Mouse (Mus musculus) heart, adult 8-10 months (tissue): Measurements from ENCODE around the gene Usp38. TPM values are rescaled to one million over a fixed set of nuclear protein-coding genes. Genes with fewer than 3 reads are reported as not detected.
"Not testable (repeated sequence)": the region's sequence is repeated elsewhere in the genome, so short reads cannot be mapped to it uniquely, and the experiment has no call there.

Experiments used
- DNase-seq: peaks from one replicate; pipeline ENCODE4 v3.0.0; 2022; ENCODE audit warnings: low spot score
- total RNA-seq, 4 experiments: library from RNA; stranded (reverse); gene quantifications; 2 replicates each; pipeline ENCODE4 v1.2.4; 2022

Gene Usp38
- 10 to 100 TPM; 16.6 to 18.5 (median 18.0) TPM for total RNA-seq

DNA sequence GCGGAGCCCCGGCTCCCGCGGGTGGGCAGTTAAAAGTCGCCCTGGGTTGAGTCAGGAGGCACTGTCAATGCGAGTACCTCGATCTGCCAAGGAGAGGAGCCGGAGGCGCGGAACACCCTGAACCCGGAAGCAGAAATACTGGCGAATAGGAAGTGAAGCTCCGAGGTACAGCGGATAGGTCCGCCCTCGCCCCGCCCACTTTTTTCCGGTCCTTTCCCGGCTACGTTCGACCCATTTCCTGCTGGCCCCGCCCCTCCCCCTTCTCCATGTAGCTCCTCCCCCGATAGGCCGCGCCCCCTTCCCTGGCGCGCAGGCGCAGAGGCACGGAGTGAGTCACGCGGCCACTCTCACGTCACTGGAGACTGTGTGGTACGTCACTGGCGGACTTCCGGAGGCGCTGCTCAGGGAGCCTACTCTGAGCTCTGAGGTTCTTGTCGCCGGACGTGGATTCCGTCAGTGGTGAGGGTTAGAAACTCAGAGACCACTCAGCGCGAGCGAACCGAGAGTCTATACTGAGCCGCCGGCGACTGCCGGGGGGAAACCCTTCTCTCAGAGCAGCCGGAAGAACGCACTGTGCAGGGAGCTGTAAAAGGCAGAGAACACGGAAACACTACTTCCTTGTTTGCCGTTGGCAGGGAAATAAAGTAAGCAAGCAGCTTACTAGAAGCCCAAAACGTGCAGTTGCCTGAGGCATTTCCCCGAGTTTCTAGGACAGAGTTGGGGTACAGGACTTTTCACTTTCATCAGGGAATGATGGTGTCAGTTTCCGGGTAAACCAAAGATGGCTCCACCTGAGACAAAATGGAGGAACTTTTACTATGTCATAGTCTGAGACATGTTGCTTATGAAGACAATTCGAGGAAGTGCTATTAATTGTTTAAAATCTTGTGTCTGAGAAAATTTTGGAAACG is at the start of gene Usp38:
Gene Usp38 (minus strand): TSS at position 140 of the 911 bp plus-strand sequence.
- peak; percentile 98 for DNase-seq

DNA sequence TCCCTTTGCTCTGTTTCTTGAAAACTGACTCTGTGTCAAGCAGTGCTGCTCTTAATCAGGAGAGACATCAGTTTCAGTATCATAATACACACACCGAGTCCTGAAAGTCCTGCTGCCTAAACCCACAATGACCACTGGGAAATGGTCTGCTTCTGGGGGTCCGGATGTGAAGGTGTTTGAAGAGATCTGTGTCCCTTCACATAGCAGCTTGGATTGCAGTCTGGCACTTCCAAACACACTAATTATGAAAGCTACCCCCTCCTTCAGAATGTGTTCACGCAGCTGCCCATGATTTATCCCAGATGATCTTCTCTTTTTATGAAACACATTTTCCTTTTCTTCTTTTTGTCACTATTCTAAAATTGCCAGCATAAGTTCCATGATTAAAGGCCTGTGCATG is 47.8 kb upstream of the Usp38 start:
- no peak for DNase-seq

DNA sequence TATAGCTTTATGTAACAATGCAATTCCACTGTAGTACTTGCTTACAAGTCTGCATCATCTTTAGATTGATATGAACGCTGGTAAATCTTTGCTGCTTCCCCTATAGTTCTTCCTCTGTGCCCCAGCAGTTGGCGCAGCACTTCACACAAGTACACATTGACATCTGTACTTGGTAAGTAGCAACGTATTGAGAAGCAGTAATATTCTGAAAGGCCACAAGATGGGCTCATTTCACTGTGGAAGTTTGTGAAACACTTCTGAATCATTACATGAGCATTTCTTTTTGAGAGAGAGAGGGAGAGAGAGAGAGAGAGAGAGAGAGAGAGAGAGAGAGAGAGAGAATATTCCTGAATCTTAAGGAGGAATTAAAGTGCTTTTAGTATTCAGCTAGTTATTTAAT is 47.2 kb upstream of the Usp38 start:
- no peak for DNase-seq

DNA sequence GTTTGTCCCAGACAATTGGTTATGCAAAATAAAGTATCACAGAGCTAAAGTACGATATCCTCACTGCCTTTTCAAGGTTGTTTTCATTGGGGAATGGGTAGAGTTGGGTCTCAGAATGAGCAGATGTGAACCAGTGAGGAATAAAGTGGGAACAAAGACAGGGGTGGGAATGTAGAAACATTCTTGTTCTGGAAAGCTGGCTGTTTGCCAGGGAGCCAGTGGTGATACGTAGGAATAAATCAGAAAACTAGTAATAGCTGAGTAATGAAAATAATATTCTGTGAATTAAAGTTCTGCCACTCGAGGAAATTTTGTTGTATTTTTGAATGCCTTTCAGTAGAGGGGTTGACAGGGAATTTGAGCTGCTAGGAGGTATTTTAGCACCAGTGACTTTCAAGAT is 29.5 kb upstream of the Usp38 start:
- DNase-seq, result no peak

DNA sequence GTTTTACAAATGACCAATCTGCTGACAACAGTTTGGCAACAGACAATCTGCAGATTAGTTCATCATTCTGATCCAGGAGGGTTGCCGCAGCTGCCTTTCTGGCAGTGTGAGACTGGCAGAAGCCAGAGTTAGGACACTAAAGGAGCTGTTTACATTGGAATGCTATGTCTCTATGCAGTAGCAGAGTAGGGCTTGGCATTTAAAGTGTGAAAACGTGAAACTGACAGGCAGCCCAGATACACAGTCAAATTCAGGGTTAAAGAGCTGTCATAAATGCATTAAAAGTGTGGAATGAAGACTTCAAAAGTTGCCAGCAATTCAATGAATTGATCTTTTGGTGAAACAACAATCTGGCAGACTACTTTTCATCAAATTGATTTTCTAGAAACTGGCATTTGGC is 13.3 kb upstream of the Usp38 start:
- DNase-seq, result no peak

DNA sequence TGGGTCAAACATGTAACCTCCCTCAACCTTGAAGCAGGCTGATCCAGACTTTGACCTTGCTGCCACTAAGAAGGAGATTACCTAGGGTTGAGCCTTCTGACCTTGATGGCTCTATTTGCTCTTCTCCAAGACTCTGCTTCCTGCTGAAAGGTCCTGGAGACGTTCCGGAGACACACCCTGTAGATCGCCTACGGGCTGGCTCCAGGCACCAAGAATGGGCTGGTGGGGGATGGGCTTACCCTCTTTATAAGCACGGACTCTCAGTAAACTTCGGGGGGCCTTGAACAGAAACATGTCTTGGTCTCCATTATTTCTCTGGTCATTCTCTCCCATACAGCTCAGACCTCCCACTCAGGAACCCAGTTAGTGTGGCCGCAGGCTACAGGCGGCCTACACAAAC is 2.8 kb upstream of the Usp38 start:
- DNase-seq, result not testable (repeated sequence)

DNA sequence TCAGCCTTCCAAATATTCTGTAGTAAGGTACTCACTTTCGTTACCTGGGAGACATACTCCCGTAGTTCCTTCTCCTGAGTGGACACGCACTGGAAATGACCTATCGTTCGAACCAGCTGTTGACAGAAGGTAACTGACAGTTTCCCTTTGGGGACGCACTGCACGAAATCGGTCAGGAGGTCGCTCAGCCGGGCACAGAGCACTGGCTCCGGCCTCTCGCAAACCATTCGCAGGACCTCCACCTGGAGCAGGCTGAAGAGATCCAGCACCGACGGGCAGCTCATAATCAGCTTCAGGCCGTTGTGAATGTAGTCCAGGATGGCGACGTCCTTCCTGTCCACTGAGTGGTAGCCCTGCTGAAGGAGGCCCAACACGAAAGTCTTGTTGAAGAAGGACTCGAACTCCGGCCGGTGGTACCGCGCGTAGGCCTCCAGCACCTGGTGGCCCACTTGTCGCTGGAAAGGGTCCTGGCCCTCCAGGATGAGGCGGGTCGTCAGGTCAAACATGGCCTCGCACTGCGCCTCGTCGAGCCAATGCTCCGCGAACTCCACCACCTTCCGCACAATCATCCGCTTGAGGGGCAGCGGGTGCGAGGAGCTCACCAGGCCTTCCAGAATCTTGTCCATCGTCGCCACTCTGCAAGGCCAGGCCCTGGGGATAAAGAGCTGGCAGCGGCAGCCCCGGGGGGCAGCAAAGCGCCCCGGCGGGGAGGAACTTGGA is 757 bp downstream of the Usp38 start:
- no peak for DNase-seq

DNA sequence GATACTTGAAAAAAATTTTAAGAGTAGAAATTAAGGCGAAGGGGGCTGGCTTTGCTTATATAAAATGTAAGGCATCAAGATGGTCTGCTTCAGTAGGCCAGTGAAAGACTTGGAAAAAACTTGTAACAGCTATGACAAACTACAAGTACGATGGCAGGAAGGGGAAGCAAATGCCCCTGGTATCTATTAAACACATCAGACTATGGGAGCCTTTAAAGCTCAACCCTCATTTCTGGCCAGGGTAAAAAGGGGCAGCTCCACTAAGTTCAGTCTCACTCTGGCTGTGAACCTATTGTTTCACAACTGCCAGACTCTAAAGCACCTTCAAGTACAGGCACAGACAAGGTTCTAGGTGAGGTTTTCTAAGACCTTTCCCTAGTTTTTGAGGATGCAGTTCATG is 2.0 kb downstream of the Usp38 start:
- DNase-seq, result no peak

DNA sequence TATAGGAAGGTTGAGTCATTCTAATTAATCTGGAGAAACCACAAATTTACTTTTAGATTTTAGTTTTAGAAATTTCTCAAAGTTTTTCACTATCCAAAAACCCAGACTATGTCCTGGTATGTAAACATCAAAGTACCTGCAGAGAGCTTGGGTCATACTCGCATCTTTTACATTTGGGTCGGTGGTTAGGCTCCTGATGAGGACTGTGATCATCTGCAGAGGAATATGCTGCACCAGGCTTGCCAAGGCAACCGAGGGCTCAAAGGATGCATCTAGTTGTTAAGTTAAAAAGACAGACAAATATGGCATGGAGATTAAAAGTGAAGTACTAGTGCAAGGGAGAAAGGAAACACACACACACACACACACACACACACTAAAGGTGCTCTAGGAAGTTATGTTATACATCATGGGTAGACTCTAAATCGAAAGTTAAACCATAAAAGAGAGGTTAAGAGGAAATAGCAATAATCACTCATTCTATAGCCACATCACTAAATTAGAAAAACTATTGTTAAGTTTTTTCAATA is 2.6 kb downstream of the Usp38 start:
- no peak for DNase-seq

DNA sequence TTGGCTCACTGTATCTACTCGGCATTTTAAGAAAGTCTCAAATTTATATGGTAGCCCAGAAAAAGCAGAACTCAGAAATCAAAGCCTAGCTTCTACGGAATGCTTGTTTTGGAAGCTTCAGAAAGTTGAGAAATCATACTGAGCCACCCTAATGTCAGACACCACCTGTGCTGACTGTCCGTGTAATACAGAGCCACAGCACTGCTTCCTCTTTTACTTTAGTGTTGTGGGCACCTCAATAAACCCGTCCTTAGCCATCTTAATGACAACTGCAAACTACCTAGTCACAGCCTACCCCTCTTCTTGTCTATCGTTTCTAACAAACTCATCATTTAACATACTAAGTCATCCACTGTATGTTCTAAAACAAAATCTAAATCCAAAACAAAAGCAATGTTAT is 4.3 kb downstream of the Usp38 start:
- no peak for DNase-seq

DNA sequence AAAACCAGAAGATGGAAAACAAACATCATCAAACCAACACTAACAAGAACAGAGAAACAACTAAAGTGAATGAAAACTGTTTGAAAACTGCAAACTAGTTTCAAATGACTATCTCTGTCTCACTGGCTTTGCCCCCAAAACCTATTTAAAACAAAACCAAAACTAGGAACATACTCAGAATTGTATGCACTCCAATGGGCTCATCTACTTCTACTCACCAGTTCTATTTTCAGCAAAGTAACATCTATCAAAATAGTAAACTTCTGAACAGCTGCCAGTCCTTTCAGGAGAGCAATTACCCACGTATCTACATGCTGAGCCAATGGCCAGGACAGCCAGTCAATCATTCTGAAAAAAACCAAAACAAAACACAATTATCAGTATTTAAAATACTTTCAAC is 9.6 kb downstream of the Usp38 start:
- DNase-seq, result peak; percentile 26

DNA sequence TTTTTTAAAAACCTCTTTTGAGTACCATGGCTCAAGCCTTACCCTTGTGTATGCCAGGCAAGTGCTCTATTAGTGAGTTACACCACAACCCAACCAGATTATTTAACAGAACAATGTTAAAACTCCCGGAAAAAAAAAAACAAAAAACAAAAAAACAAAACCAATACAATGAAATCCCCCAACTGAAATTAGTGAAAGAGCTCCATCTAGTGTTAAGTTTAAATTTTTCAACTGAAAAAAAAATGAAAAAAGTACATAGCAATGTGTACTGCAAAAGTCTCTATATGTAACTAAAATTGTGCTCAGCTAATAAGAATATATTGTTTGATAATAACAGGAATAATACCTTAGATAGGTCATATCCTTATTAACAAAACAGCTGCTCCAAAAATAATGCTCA is 18.1 kb downstream of the Usp38 start:
- no peak for DNase-seq

DNA sequence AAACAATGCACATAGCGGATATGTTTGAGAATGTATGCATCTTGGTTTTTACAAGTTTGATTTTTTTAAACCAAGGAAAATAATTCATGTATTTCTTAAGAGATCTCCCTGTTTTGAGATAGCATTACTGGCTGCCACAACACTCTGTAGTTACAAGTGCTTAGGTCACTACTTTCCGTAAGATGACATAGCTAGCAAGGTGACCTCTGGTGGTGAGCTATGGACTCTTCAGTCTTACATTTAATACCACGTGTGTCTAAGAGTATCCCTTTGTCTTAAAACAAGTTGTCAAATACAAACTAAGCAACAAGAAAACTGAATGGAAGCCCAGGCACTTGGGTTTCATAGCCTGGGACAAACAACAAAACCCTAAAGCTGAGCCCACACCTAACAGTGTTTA is 22.8 kb downstream of the Usp38 start:
- DNase-seq, result peak; percentile 44

DNA sequence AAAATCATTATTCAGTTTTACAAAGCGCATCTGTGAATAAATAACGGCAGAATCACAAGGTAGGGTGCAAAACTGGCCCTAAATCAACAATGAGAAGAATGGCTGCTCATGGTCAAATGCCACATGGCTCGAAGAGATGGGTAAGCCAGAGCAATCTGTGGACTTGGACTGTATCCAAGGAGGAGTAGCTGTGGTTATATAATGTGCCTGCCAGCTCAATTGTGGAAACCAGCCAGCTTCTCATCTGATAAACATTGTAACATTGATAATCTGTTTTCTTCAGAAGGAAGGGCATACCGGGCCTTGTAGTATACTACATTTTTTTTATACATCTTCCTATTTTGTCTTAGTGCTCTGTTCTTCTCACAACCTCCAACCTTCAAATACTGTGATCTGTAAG is 31.9 kb downstream of the Usp38 start:
- peak; percentile 14 for DNase-seq

DNA sequence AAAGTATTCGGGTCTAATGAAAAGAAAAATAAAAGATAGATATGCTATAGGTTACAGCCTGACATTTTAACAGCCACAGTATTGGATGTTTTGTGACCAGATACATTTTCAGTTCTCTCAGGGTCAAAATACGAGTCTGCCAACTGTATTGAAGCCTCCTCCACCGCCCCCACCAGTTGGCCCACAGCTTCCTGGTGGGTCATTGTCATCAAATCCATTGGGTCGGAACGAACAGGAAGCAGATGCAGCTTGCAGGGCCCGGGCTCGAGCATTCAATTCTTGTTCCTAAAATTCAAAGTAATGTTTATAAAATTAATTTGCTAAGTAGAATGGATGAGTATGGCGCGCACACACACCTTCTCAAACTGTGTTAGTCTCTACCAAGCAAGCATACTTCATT is 33.0 kb downstream of the Usp38 start:
- no peak for DNase-seq

DNA sequence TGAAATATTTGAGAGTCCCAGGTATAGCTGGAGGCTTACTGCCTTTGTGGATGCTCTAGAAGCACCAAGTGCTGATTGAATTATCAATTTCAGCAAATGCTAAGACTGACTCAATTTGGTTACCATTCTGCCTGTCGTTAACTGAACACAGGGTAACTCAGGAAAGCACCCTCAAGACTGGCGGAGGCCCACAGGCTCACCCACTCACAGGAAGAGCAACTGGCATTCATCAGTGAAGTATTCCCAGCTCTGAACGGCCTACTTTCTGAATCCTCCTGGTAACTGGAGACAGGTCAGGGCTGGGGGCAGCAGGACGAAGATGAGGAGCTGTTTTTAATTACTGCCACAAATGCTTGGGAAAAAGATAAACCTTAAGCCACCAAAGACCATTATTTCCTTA is 34.7 kb downstream of the Usp38 start:
- no peak for DNase-seq

DNA sequence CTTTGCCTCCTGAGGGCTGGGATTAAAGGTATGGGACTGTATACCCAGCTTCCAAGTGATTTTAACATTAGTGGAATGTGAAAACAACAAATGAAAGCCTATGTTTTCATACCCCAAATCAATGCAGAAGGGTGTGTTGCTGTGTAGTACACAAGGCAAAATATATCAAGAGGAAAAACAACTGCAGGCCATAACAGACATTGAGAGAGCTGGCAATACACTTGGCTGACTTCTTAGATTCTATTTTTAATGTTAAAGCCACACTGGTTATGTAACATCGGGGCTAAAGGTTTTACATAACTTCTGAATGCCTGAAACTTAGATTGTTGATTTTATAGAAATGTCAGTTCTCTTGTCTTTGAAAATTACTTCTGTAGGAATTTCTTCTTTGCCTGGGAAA is 37.5 kb downstream of the Usp38 start:
- no peak for DNase-seq

DNA sequence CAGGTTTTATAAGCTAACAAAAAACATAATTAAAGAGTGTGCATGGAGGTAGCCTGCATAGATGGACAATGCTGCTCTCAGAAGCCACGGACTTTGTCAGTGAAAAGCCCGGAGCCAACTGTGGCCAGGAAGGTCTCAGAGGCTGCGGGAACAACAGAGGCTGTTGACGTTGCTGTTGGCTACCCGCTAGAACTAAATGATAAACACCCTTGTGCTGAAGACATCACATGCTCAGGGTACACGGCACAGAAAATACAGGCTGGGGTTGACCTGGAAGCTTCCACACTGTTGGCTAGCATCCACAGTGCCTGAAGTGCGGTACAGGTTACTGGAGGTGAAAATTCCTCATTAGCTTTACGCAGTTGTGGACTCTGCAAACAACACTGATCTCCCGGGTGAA is 43.6 kb downstream of the Usp38 start:
- no peak for DNase-seq

DNA sequence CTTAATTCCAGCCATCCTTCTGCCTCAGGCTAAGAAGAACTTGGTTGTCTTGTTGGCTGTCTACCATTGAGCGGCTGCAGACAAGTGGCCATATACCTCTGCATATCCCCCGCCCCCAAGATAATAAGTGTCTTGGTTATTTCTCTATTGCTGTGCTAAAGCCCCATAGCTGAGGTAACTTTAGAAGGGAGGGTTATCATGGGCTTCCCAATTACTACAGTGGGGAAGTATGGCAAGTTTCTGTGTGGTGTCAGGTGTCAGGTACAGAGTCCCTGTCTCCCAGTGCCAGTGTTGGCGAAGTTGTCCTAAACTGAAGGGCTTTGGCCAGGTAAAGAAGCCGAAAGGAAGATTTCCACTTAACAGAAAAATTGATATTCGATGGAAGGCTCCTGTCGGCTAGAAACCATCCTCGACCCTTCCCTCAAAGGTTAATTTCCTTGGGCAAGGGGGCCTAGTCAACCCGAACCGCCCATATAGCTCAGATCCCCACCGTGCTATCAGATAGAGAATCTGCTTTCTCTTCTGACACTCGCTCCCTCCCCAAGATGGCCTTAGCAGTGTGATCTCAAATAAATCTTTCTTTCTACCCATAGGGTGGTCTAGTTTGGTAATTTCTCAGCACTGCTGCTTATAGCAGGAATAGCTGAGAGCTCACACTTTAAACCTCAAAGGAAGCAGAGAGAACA is 44.6 kb downstream of the Usp38 start:
- no peak for DNase-seq

DNA sequence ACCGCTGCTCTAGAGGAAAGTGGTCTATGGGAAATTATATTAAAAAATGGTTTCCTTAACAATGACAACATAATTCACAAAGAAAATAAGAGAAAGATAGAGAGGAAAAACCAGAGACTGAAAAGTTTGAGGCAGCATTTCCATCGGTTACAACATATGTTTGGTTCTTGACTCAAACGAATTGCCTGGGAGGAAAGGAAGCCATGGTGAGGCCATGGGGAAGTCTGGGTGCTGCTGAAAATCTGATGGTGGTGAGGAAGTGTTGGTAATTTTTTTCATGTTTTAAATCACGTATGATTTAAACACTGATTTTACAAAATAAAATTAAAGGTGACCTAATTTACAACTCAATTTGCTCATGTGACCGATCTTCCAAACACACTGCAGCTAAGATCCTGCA is 45.3 kb downstream of the Usp38 start:
- DNase-seq, result no peak

DNA sequence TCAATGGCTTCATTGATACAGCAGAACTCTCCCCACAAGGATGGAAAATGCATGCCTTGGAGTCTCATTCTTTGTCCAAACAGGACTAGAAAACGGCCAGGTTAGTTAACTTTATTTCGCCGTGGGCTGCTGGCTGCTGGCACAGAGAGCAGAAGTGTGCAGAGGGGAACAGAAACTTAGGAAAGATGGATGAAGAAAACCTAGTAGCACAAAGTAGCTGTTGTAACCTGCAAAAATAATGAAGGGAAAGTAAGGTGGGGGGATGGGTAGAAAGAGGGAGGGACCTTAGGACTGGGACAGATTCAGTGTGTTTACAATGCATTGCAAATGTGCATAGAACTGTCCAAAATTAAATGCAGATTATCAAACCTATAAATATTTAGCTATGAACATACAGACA is 51.6 kb downstream of the Usp38 start:
- DNase-seq, result no peak

DNA sequence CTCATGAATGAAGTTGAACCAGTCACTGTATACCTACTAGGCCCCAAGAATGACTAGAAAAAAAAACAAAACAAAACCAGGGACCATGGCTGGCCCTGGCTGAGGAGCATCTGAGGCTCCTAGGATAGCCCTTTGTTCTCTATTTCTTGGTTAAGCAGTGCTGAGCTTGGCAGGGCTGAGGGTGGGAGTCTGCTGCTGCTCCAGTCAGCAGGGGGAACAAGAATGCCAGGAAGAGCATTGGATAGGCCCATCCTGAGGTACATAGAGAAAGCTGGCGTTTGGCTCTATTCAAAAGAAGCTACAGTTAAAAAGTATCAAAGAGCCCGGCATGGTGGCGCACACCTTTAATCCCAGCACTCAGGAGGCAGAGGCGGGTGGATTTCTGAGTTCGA is 52.1 kb downstream of the Usp38 start:
- no peak for DNase-seq
